Comparison of ENCODE assay signal across 12 mouse cellular contexts in the genomic region with DNA sequence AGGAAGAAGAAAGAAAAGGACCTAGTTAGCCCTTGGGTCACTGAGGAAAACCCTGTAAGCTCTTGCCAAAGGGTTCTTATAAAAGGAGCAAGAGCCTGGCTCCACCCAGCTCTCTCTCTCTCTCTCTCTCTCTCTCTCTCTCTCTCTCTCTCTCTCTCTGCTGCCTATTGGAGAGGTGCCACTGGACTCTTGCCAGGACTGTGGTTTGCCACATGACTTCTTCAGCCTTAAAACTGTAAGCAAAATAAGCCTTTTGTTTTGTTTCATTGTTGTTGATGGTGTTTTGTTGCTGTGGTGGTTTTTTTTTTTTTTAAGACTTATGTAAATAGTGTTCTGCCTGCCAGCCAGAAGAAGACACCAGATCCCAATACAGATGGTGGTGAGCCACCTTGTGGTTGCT. TPM values are rescaled to one million over a fixed set of nuclear protein-coding genes. Genes with fewer than 3 reads are reported as not detected.
DNase-seq lines count a peak whose midpoint lies in the region; ATAC-seq and TF ChIP-seq lines count a peak whose summit lies in the region.
"Had no signal": no experiment of that assay in that cellular context is flagged by ENCODE, and none has a peak within 500 bp of the region (broad histone marks: within the 10 kb centered on the region; RNA-seq: fewer than 3 reads in every experiment).

No protein-coding gene starts in this region.

- TF ChIP-seq CTCF in bone marrow macrophage, adult 2 months (IDR thresholded peaks at IDR 0.05; ENCODE audit: low read depth, low read length), result no peak

- H3K27me3 ChIP-seq in limb, embryonic 14.5 days (ENCODE audit: control insufficient read depth, insufficient read depth, low read length), result no peaks in the 10 kb centered on the region
- no peaks in the 10 kb centered on the region for H3K27me3 ChIP-seq in limb, embryonic 10.5 days (ENCODE audit: low read depth, poor library complexity, severe bottlenecking)
- H3K27me3 ChIP-seq: CH12.LX had no signal

- no peak overlapping the region for H3K4me2 ChIP-seq in limb, embryonic 14.5 days (replicated peaks; ENCODE audit: low read depth, low read length, severe bottlenecking)

- H3K4me1 ChIP-seq in limb, embryonic 14.5 days (ENCODE audit: control insufficient read depth, insufficient read depth, low read length), result no peaks in the 10 kb centered on the region
- no peaks in the 10 kb centered on the region for H3K4me1 ChIP-seq in limb, embryonic 10.5 days
- peaks cover 20% of the 10 kb centered on the region for H3K4me1 ChIP-seq in bone marrow macrophage, adult 2 months (ENCODE audit: control insufficient read depth, insufficient read depth, low read length)

- H3K9ac ChIP-seq in limb, embryonic 14.5 days (ENCODE audit: low read depth, low read length, severe bottlenecking), result no peak overlapping the region
- H3K9ac ChIP-seq: liver, embryonic 14.5 days had no signal

- no peaks in the 10 kb centered on the region for H3K36me3 ChIP-seq in limb, embryonic 14.5 days (ENCODE audit: control insufficient read depth, insufficient read depth, low read length)
- no peaks in the 10 kb centered on the region for H3K36me3 ChIP-seq in limb, embryonic 10.5 days

- H3K9me3 ChIP-seq in limb, embryonic 14.5 days (ENCODE audit: control insufficient read depth, low read length), result no peaks in the 10 kb centered on the region
- H3K9me3 ChIP-seq in limb, embryonic 10.5 days (replicated peaks), result no peaks in the 10 kb centered on the region

- H3K27ac ChIP-seq in limb, embryonic 14.5 days (replicated peaks; ENCODE audit: low read depth, low read length), result no peak overlapping the region
- no peak overlapping the region for H3K27ac ChIP-seq in limb, embryonic 10.5 days
- peak overlapping the region; percentile 25 for H3K27ac ChIP-seq in bone marrow macrophage, adult 2 months (ENCODE audit: insufficient read depth, low read depth, low read length)
- H3K27ac ChIP-seq: liver, embryonic 14.5 days had no signal

- TF ChIP-seq POLR2A in limb, embryonic 14.5 days (IDR thresholded peaks at IDR 0.05; ENCODE audit: borderline replicate concordance, extremely low read depth, insufficient read depth, insufficient read length), result no peak
- no peak for TF ChIP-seq POLR2A in bone marrow macrophage, adult 2 months (IDR thresholded peaks at IDR 0.05; ENCODE audit: borderline replicate concordance, low read depth, low read length)

- ATAC-seq in limb, embryonic 14.5 days (ENCODE audit: low FRiP score, low read depth), result no peak
- ATAC-seq in monocyte, adult 5-6 weeks (replicated peaks; ENCODE audit: insufficient number of reproducible peaks, low FRiP score, low TSS enrichment, poor library complexity, severe bottlenecking), result no peak
- ATAC-seq: inflammation-experienced regulatory T-cells, adult 6 months had no signal

- H3K4me3 ChIP-seq in limb, embryonic 14.5 days (replicated peaks; ENCODE audit: low read length), result no peak overlapping the region
- no peak overlapping the region for H3K4me3 ChIP-seq in limb, embryonic 10.5 days
- no peak overlapping the region for H3K4me3 ChIP-seq in bone marrow macrophage, adult 2 months (ENCODE audit: insufficient read depth, low read length)

- DNase-seq in adrenal gland, postnatal 10 days, result peak; percentile 68
- DNase-seq in adrenal gland, adult 8-10 months, result no peak
- DNase-seq in limb, embryonic 14.5 days (ENCODE audit: low spot score), result peak; percentile 49
- no peak for DNase-seq in limb, embryonic 10.5 days (ENCODE audit: low spot score)
- peak; percentile 61 to 75 for DNase-seq in lung, postnatal 4 days
- DNase-seq in cerebellum, adult 11-12 months, result no peak

RNA-seq across cellular contexts. Expression of gene Atp6v0d1, which starts 7.6 kb away (rescaled TPM):
- 10 to 100 TPM; 92.8 to 94.0 TPM for total RNA-seq in adrenal gland, postnatal 10 days (2021)
- 100 to 1,000 TPM; 113 to 135 (median 122) TPM for total RNA-seq in adrenal gland, adult 8-10 months (2022)
- 98.9 and 105 TPM in 2 replicates for polyA plus RNA-seq in limb, embryonic 14.5 days (2012; rRNA removed)
- polyA plus RNA-seq in limb, embryonic 14.5 days (2014; fragmentation: Nextera tagmentation; extraction: Ambion mirVana), result 91.2 and 93.2 TPM in 2 replicates
- 58.3 and 68.6 TPM in 2 replicates for polyA plus RNA-seq in limb, embryonic 10.5 days (2016; fragmentation: Nextera tagmentation; extraction: Ambion mirVana)
- 177 and 186 TPM in 2 replicates for polyA plus RNA-seq in bone marrow macrophage, adult 2 months (2012; ENCODE audit: insufficient read depth, insufficient read length, missing spikeins)
- total RNA-seq in monocyte, adult 5-6 weeks (2017), result 62.8 to 77.2 TPM (median 68.8 TPM) in 3 replicates

RNA-seq across cellular contexts. Expression of gene Ripor1, which starts 31.6 kb away (rescaled TPM):
- total RNA-seq in adrenal gland, postnatal 10 days (2021), result 10 to 100 TPM; 30.4 to 34.5 TPM
- total RNA-seq in adrenal gland, adult 8-10 months (2022), result 10 to 100 TPM; 28.1 to 47.9 (median 37.8) TPM
- 25.0 and 34.3 TPM in 2 replicates for polyA plus RNA-seq in limb, embryonic 14.5 days (2012; rRNA removed)
- polyA plus RNA-seq in limb, embryonic 14.5 days (2014; fragmentation: Nextera tagmentation; extraction: Ambion mirVana), result 18.7 and 22.1 TPM in 2 replicates
- 17.5 and 18.0 TPM in 2 replicates for polyA plus RNA-seq in limb, embryonic 10.5 days (2016; fragmentation: Nextera tagmentation; extraction: Ambion mirVana)
- 15.5 and 17.9 TPM in 2 replicates for polyA plus RNA-seq in bone marrow macrophage, adult 2 months (2012; ENCODE audit: insufficient read depth, insufficient read length, missing spikeins)
- total RNA-seq in monocyte, adult 5-6 weeks (2017), result 0.64 to 6.4 TPM (median 1.2 TPM) in 3 replicates

RNA-seq across cellular contexts. Expression of gene Hsd11b2, which starts 54.9 kb away (rescaled TPM):
- total RNA-seq in adrenal gland, postnatal 10 days (2021), result 1 to 10 TPM; 1.9 to 2.5 TPM
- under 1 TPM; 0.56 to 0.98 (median 0.82) TPM for total RNA-seq in adrenal gland, adult 8-10 months (2022)
- polyA plus RNA-seq in limb, embryonic 14.5 days (2012; rRNA removed), result 3.3 and 6.4 TPM in 2 replicates
- polyA plus RNA-seq in limb, embryonic 14.5 days (2014; fragmentation: Nextera tagmentation; extraction: Ambion mirVana), result 1.7 and 2.2 TPM in 2 replicates
- polyA plus RNA-seq in limb, embryonic 10.5 days (2016; fragmentation: Nextera tagmentation; extraction: Ambion mirVana), result 78.2 and 83.2 TPM in 2 replicates
- polyA plus RNA-seq in bone marrow macrophage, adult 2 months (2012; ENCODE audit: insufficient read depth, insufficient read length, missing spikeins), result not detected in 2 replicates
- not detected in 3 replicates for total RNA-seq in monocyte, adult 5-6 weeks (2017)
- total RNA-seq: CH12.LX; neutrophil, adult 5-6 weeks had no signal
- polyA plus RNA-seq: inflammation-experienced regulatory T-cells, adult 6 months had no signal

Comparison
In these comparisons a context has a peak if more than half of its experiments do, and no peak if none do; other contexts are left out.
1. DNase-seq: peak in adrenal gland, postnatal 10 days (single experiment), limb, embryonic 14.5 days (single experiment) and lung, postnatal 4 days (2 of 2); none in adrenal gland, adult 8-10 months (single experiment), limb, embryonic 10.5 days (single experiment) and cerebellum, adult 11-12 months (single experiment).